Mouse (Mus musculus): ENCODE data around the gene Noc2l.

GRCm38 (mm10) chr4:156217838-156218237, 18.0 kb upstream of the Noc2l start:
- no peak for TF ChIP-seq TCF12 (IDR thresholded peaks at IDR 0.05; ENCODE audit: low read depth, low read length)
- no peak for TF ChIP-seq MYC (IDR thresholded peaks at IDR 0.05; ENCODE audit: low read depth, low read length)
- no peak for TF ChIP-seq JUND (IDR thresholded peaks at IDR 0.05; ENCODE audit: low read depth, low read length)
- TF ChIP-seq POLR2AphosphoS2 (IDR thresholded peaks at IDR 0.05; ENCODE audit: low read length), result no peak
- TF ChIP-seq CTCF (IDR thresholded peaks at IDR 0.05 in 2 of 3, conservative IDR thresholded peaks at IDR 0.05 in 1 of 3; ENCODE audit: control insufficient read depth in 1 of 3, insufficient read depth in 1 of 3, low read depth in 2 of 3, low read length in 3 of 3, poor library complexity in 1 of 3, severe bottlenecking in 1 of 3), result no peak
- TF ChIP-seq TAL1 (IDR thresholded peaks at IDR 0.05; ENCODE audit: low read length), result no peak
- no peak for TF ChIP-seq NRF1 (IDR thresholded peaks at IDR 0.05; ENCODE audit: insufficient read depth, low read depth, low read length, poor library complexity, severe bottlenecking)
- no peak for TF ChIP-seq MAX (IDR thresholded peaks at IDR 0.05; ENCODE audit: low read length)
- TF ChIP-seq BHLHE40 (IDR thresholded peaks at IDR 0.05; ENCODE audit: borderline replicate concordance, low read depth, low read length), result no peak
- no peak for TF ChIP-seq POLR2A (IDR thresholded peaks at IDR 0.05; ENCODE audit: control insufficient read depth in 1 of 2, insufficient read depth in 1 of 2, low read depth in 1 of 2, low read length in 2 of 2, poor library complexity in 1 of 2)
- TF ChIP-seq GATA1 (IDR thresholded peaks at IDR 0.05; ENCODE audit: low read depth, low read length), result no peak
- TF ChIP-seq MXI1 (IDR thresholded peaks at IDR 0.05; ENCODE audit: low read depth, low read length), result no peak

Data from MEL (cell line).